Mouse (Mus musculus) liver, adult 2 months (tissue): ENCODE measurements around the gene Mboat2. TPM values are rescaled to one million over a fixed set of nuclear protein-coding genes. Genes with fewer than 3 reads are reported as not detected.

Experiments
- DNase-seq: peaks from one replicate; pipeline ENCODE4 v3.0.0-alpha.2; 2011; ENCODE audit warnings: low read depth, low spot score; ENCODE audit errors: extremely low read depth
- H3K27ac ChIP-seq: fragments of 200-500 bp; replicated peaks from 2 replicates; pipeline ENCODE4 v1.5.1; 2012; ENCODE audit warnings: low read depth, mild to moderate bottlenecking, control low read depth, inconsistent platforms, low read length; ENCODE audit not compliant: insufficient read depth
- H3K27me3 ChIP-seq: fragments of 200-500 bp; 2 replicates; pipeline ENCODE4 v1.6.1; 2012; ENCODE audit warnings: mild to moderate bottlenecking, moderate library complexity, low read length, inconsistent platforms; ENCODE audit not compliant: control insufficient read depth, insufficient read depth
- H3K36me3 ChIP-seq: fragments of 200-500 bp; 2 replicates; pipeline ENCODE4 v1.6.1; 2012; ENCODE audit warnings: low read length, inconsistent platforms; ENCODE audit not compliant: control insufficient read depth, insufficient read depth
- H3K4me1 ChIP-seq: fragments of 200-500 bp; 2 replicates; pipeline ENCODE4 v1.6.1; 2011; ENCODE audit warnings: low read length; ENCODE audit not compliant: control insufficient read depth, insufficient read depth
- H3K4me3 ChIP-seq: fragments of 200-500 bp; 2 replicates; pipeline ENCODE4 v1.5.1; 2011; ENCODE audit warnings: low read depth, mild to moderate bottlenecking, control low read depth, low read length, moderate library complexity; ENCODE audit not compliant: insufficient read depth
- H3K79me2 ChIP-seq: fragments of 200-500 bp; 2 replicates; pipeline ENCODE4 v1.6.1; 2012; ENCODE audit warnings: inconsistent platforms, mild to moderate bottlenecking, low read length, moderate library complexity; ENCODE audit not compliant: control insufficient read depth, insufficient read depth
- H3K9ac ChIP-seq: fragments of 200-500 bp; 2 replicates; pipeline ENCODE4 v1.6.1; 2012; ENCODE audit warnings: low read depth, mild to moderate bottlenecking, control low read depth, inconsistent platforms, low read length
- CTCF ChIP-seq: fragments of 200-500 bp; IDR thresholded peaks from 2 replicates; pipeline ENCODE4 v1.5.1; 2011; ENCODE audit warnings: low read depth, low read length, control low read depth
- POLR2A ChIP-seq: fragments of 200-500 bp; IDR thresholded peaks from 2 replicates; pipeline ENCODE4 v1.6.1; 2011; ENCODE audit warnings: low read length, control low read depth; ENCODE audit not compliant: insufficient read depth; ENCODE audit errors: extremely low read depth
- whole genome bisulfite sequencing: fragments of 180-500 bp; shearing (Covaris S2); methylation state at CpG from one replicate; pipeline ENCODE4 v1.1.7; 2018; 5-methylcytosine and 5-hydroxymethylcytosine counted together
- polyA plus RNA-seq: library from polyadenylated mRNA; depleted of rRNA; stranded (reverse); fragments of >200 nt; gene quantifications from 2 replicates; pipeline ENCODE4 v1.2.3, GENCODE M21; 2012
- total RNA-seq: library from RNA; depleted of rRNA; stranded (reverse); fragments of >200 nt; gene quantifications from 2 replicates; pipeline ENCODE4 v1.2.3, GENCODE M21; 2014

The Mboat2 gene
- total and polyA plus RNA-seq, 2 experiments = 0.18 TPM; not detected in 1

DNA sequence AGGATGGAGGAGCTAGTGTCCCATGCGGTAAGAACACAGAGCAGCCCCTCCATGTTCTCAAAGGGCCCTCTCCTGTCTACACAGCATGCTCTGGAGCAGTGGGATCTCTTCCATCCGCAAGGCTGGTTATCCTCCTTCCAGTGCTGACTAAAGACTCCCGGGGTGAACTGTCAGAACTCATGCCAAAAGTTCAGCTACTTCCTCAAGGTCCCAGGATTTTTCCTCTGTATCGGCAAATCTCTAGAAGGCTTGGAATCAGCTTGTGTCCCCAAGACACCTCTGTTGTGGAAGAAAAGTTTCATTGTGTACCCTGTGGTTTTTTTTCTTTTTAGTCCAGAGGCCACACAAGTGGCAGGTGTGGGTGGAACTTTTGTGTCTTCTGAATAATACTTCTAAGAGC is 18.8 kb upstream of the Mboat2 start:
- no peak overlapping the region for H3K27ac ChIP-seq
- H3K4me3 ChIP-seq = no peak overlapping the region
- H3K9ac ChIP-seq = no peak overlapping the region
- no peaks in the 10 kb centered on the region for H3K79me2 ChIP-seq
- H3K4me1 ChIP-seq = no peaks in the 10 kb centered on the region
- TF ChIP-seq CTCF (no peak), POLR2A (no peak)
- H3K27me3 ChIP-seq = peaks cover 17% of the 10 kb centered on the region; the same call in 1 of the 2 replicates
- WGBS = 78% methylated on average over 4 of the region's 4 CpGs
- H3K36me3 ChIP-seq = no peaks in the 10 kb centered on the region
- no peak for DNase-seq

DNA sequence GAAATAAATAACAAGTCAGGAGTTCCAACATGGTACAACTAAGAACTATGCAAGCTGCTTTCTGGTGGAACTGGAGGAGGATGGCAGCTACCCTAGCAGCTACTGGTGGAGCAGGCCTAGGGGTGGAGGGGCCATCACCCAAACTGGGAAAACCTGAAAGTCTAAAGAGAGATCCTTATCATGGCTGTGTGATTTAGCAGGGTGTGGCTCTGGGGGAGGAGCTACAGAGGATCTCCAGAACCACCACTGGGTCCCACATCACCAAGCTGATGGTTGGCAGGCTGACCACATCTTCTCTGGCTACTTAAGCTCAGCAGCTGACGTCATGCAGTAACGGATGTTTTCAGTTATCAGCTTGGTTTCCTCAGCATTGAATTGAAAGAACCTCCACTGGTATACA is 7.8 kb upstream of the Mboat2 start:
- WGBS = 66% methylated on average over 2 of the region's 2 CpGs
- Histone ChIP-seq H3K36me3 (no peaks in the 10 kb centered on the region), H3K79me2 (no peaks in the 10 kb centered on the region), H3K27me3 (no peaks in the 10 kb centered on the region), H3K27ac (no peak overlapping the region), H3K4me1 (no peaks in the 10 kb centered on the region), H3K9ac (no peak overlapping the region), H3K4me3 (no peak overlapping the region)
- no peak for DNase-seq
- TF ChIP-seq CTCF = no peak
- no peak for TF ChIP-seq POLR2A

DNA sequence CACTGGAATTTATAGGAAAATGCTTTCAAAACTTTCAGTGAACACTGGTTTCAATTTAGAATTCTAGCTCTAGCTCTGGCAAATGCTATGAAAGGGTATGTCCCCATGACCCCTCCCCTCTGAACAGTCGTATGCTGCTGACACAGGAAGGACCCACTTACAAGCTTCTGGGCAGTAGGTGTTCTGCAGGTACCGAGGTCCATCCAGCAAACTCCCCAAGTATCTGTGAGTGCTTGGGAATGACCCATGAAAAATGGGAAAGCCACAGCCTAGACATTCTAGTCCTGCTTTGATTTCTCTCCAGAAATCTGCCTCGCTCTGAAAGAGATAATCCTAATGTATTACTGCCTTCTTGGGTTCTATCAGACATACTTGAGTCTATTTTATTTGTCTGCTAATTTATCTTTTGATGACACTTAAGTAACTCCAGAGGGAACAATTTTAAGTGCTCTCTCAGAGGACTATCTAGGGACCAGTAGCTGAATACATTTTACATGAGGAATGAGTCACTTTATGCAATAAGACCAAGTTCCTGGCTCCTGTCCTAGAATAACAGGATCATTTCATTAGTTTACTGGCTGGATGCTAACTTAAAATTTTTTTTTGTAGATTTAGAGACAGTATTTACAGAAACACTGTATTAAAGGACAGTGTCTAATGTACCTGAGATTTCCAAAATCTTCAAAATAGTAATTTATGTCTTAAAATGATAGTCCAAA is 6.9 kb upstream of the Mboat2 start:
- Histone ChIP-seq H3K9ac (no peak overlapping the region), H3K79me2 (no peaks in the 10 kb centered on the region), H3K4me1 (no peaks in the 10 kb centered on the region), H3K36me3 (no peaks in the 10 kb centered on the region), H3K27ac (no peak overlapping the region), H3K4me3 (no peak overlapping the region), H3K27me3 (no peaks in the 10 kb centered on the region; the same call in 1 of the 2 replicates)
- TF ChIP-seq CTCF = no peak
- TF ChIP-seq POLR2A = no peak
- DNase-seq = no peak
- WGBS = 87% methylated on average over 3 of the region's 3 CpGs

DNA sequence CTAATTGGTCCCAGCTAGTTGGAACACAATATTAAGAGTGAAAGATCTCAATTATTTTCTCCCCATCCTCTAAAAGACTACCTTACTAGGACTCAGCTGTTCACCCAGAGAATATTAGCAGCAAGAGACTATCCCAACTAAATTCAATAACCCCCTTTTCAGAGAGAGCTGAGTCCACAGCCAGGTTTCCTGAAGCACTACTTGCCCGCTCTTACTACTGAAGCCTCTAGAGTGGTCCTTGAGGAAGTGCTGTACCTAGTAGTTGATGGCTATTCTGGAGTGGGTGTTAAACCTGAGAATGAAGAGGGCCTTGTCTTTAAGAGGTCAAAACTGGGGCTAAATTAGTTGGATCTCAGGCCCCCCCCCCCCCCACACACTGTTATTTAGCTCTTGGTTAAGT is 593 bp upstream of the Mboat2 start:
- H3K4me3 ChIP-seq = no peak overlapping the region
- no peak for TF ChIP-seq CTCF
- TF ChIP-seq POLR2A = no peak

DNA sequence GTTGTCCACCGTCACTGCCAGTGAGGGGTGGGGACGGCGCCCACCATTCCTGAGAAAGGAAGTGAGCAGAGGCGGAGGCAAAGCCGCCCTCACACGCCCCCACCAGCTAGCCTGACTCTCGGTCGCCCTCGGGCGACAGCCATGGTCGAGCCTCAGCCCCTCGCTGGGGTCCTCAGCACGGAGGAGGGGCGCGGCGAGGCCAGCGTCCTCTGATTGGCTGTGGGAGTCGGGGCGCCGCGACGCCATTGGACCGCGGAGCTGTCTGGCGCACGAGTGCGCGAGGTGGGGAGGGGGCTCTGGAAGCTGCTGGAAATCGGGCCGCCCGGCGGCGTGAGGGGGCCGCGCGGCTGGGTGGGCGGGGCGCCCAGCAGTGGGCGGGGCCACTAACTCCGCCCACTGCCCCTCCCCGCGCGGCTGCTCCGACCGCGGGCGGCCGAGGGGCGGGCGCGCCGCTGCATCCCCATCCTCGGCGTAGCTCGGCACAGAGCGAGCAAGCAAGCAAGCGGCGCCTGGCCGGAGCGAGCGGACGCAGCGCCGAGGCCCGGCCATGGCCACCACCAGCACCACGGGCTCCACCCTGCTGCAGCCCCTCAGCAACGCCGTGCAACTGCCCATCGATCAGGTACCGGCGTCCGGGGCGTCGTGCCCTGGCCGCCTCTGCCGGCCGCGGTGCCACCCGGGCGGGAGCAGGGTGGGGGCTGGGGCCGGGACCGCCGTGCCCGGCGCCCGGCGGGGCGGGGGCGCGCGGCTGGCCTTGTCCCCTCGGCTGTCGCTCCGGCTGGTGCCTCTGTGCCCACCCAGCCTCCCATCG is 679 bp downstream of the Mboat2 start:
- Histone ChIP-seq H3K79me2 (no peaks in the 10 kb centered on the region), H3K4me1 (peaks cover 3% of the 10 kb centered on the region; the same call in 1 of the 2 replicates), H3K9ac (peak overlapping the region; percentile 61), H3K27me3 (peaks cover 12% of the 10 kb centered on the region), H3K27ac (no peak overlapping the region), H3K4me3 (peak overlapping the region; percentile 69), H3K36me3 (no peaks in the 10 kb centered on the region)
- TF ChIP-seq CTCF = no peak
- no peak for TF ChIP-seq POLR2A
- WGBS = under 1% methylated on average over 73 of the region's 95 CpGs
- no peak for DNase-seq

More for the DNA sequence above, 593 bp upstream of the Mboat2 start:
- Histone ChIP-seq H3K4me1 (peaks cover 3% of the 10 kb centered on the region; the same call in 1 of the 2 replicates), H3K27me3 (peaks cover 12% of the 10 kb centered on the region), H3K36me3 (no peaks in the 10 kb centered on the region), H3K9ac (no peak overlapping the region), H3K27ac (no peak overlapping the region), H3K79me2 (no peaks in the 10 kb centered on the region)
- no peak for DNase-seq
- WGBS = 97% methylated on average over 1 of the region's 1 CpGs

DNA sequence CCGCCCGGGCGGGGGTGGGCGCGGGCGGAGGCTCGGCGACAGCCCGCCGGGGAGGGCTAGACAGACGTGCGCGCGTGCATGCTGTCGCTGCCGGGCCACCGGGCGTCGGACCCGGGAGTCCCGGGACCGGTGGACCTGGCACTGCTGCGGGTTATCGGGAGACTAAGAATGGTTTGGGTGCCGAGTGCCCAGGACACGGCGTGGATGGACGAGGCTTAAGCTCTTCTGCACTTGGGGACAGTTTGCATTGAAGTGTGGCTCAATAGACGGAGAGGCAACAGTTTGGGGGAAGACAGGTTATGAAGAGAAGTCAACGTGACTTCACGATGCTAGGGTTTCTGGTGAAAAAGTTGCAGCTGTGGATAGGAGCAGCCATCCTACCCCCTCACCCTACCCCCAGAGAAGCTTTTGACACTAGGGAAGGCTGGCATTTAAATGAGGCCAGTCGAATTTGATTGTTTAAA is 1.3 kb downstream of the Mboat2 start:
- Histone ChIP-seq H3K36me3 (no peaks in the 10 kb centered on the region), H3K79me2 (no peaks in the 10 kb centered on the region), H3K27me3 (peaks cover 12% of the 10 kb centered on the region), H3K4me1 (peaks cover 3% of the 10 kb centered on the region; the same call in 1 of the 2 replicates), H3K4me3 (peak overlapping the region; percentile 69; the same call in 1 of the 2 replicates), H3K9ac (no peak overlapping the region; the same call in 1 of the 2 replicates), H3K27ac (no peak overlapping the region)
- no peak for DNase-seq
- TF ChIP-seq POLR2A (no peak), CTCF (no peak)
- WGBS = 3% methylated on average over 32 of the region's 32 CpGs
